Mouse (Mus musculus) intestine, postnatal 0 days (tissue): Measurements from ENCODE around the gene Gtf2a1l. TPM values are rescaled to one million over a fixed set of nuclear protein-coding genes. Genes with fewer than 3 reads are reported as not detected.
A peak's percentile ranks its signal among the peaks of the same experiment; 100 is the strongest.

Experiments
- ATAC-seq: fragments of 200-750 bp; cut with Nextera tagmentation; 2 replicates; pipeline ENCODE4 v1.8.0; 2017; ENCODE audit warnings: mild to moderate bottlenecking, moderate TSS enrichment, moderate library complexity
- H3K27ac ChIP-seq: fragments of 300-500 bp; sonication (generic); 2 replicates; pipeline ENCODE4 v1.5.1; 2014; ENCODE audit warnings: mild to moderate bottlenecking, low read depth, low read length, moderate library complexity
- H3K27me3 ChIP-seq: fragments of 300-500 bp; sonication (generic); replicated peaks from 2 replicates; pipeline ENCODE4 v1.6.1; 2014; ENCODE audit warnings: low read length, mixed read lengths; ENCODE audit not compliant: control insufficient read depth, insufficient read depth
- H3K36me3 ChIP-seq: fragments of 300-500 bp; sonication (generic); 2 replicates; pipeline ENCODE4 v1.6.1; 2014; ENCODE audit warnings: mild to moderate bottlenecking, moderate library complexity; ENCODE audit not compliant: control insufficient read depth, insufficient read depth
- H3K4me1 ChIP-seq: fragments of 300-500 bp; sonication (generic); replicated peaks from 2 replicates; pipeline ENCODE4 v1.6.1; 2014; ENCODE audit warnings: antibody characterized with exemption, low read length, mixed read lengths; ENCODE audit not compliant: control insufficient read depth, insufficient read depth
- H3K4me2 ChIP-seq: fragments of 300-500 bp; sonication (generic); replicated peaks from 2 replicates; pipeline ENCODE4 v1.6.1; 2014; ENCODE audit warnings: low read depth, mild to moderate bottlenecking, moderate library complexity
- H3K4me3 ChIP-seq: fragments of 300-500 bp; sonication (generic); 2 replicates; pipeline ENCODE4 v1.5.1; 2014; ENCODE audit warnings: low read depth, low read length
- H3K9ac ChIP-seq: fragments of 300-500 bp; sonication (generic); 2 replicates; pipeline ENCODE4 v1.6.1; 2014; ENCODE audit warnings: mild to moderate bottlenecking, low read depth, low read length
- H3K9me3 ChIP-seq: fragments of 300-500 bp; sonication (generic); 2 replicates; pipeline ENCODE4 v1.6.1; 2016; ENCODE audit warnings: mixed run types; ENCODE audit not compliant: control insufficient read depth
- CTCF ChIP-seq: sonication (generic); IDR thresholded peaks from 2 replicates; pipeline ENCODE4 v1.5.1; 2016; ENCODE audit warnings: low read depth, mild to moderate bottlenecking, control low read depth, antibody characterized with exemption, moderate library complexity
- WGBS: fragments of 180-500 bp; shearing (Covaris S2); extraction: QIAGEN DNeasy Blood & Tissue Kit; methylation state at CpG from one replicate; pipeline ENCODE4 v1.1.7; 2014; 5-methylcytosine and 5-hydroxymethylcytosine counted together
- polyA plus RNA-seq: library from polyadenylated mRNA; unstranded; fragments of >200 nt; fragmentation: Nextera tagmentation; extraction: Ambion mirVana; gene quantifications from 2 replicates; pipeline ENCODE4 v1.2.1, GENCODE M21; 2015

Gene Gtf2a1l
- polyA plus RNA-seq, 1 experiment from 2014 or later: not detected

DNA sequence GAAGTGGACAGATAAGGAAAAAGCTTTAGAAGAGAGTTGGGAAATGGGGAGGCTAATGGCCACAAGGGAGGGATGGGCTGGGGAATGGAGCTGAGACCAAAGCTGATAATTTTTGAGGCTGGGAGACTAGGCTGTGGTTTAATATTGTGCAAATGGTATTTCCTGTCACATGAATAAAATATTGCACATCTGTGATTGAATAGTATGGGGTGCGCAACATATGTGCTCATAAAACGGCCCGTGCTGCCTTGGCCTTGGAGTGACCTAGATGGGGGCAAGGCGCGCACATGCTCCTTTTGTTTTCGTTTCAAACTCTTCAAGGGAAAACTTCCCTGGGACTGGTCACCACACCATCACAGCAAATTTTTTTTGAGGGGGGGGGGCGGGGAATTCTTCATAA is 42.5 kb upstream of the Gtf2a1l start:
- H3K36me3 ChIP-seq: 0 out of 2 replicates have a peak, but pooled peaks cover 4% of the 10 kb centered on the region
- no peaks in the 10 kb centered on the region for H3K27me3 ChIP-seq
- no peak overlapping the region for H3K4me3 ChIP-seq
- no peak for ATAC-seq
- no peak for TF ChIP-seq CTCF
- 62% methylated on average over 7 of the region's 7 CpGs for WGBS
- no peaks in the 10 kb centered on the region for H3K9me3 ChIP-seq
- H3K9ac ChIP-seq: no peak overlapping the region
- no peak overlapping the region for H3K4me2 ChIP-seq
- peaks cover 16% of the 10 kb centered on the region; the same call in 1 of the 2 replicates for H3K4me1 ChIP-seq
- H3K27ac ChIP-seq: peak overlapping the region; percentile 80

DNA sequence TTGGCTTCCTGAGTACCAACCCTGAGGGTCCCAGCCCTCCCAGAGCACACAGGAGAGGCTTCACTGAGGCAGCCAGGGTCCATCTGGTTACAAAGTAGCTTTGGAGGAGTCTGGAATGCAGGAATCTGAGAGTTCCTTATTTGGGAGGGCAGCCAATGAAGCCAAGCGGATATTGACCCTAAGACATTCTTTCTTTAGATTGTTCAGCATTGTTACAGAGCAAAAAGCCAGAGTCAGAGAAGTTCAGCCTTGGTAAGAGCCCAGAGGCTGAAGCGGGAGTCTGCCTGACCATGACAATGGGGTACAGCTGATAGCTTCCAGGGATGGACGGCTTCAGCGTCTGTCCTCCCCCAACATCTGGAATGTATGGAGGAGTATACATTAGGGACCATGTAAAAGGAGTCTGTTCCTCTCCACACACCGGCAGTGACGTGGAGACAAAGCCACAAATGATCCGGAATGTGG is 42.1 kb upstream of the Gtf2a1l start:
- H3K36me3 ChIP-seq: 0 out of 2 replicates have a peak, but pooled peaks cover 4% of the 10 kb centered on the region
- H3K4me1 ChIP-seq: peaks cover 16% of the 10 kb centered on the region; the same call in 1 of the 2 replicates
- H3K4me2 ChIP-seq: peak overlapping the region; percentile 52
- TF ChIP-seq CTCF: no peak
- WGBS: 52% methylated on average over 7 of the region's 7 CpGs
- H3K27me3 ChIP-seq: no peaks in the 10 kb centered on the region
- peak overlapping the region; percentile 31; the same call in 1 of the 2 replicates for H3K9ac ChIP-seq
- H3K27ac ChIP-seq: peak overlapping the region; percentile 80
- peak overlapping the region; percentile 21; the same call in 1 of the 2 replicates for H3K4me3 ChIP-seq
- no peaks in the 10 kb centered on the region for H3K9me3 ChIP-seq
- ATAC-seq: no peak

DNA sequence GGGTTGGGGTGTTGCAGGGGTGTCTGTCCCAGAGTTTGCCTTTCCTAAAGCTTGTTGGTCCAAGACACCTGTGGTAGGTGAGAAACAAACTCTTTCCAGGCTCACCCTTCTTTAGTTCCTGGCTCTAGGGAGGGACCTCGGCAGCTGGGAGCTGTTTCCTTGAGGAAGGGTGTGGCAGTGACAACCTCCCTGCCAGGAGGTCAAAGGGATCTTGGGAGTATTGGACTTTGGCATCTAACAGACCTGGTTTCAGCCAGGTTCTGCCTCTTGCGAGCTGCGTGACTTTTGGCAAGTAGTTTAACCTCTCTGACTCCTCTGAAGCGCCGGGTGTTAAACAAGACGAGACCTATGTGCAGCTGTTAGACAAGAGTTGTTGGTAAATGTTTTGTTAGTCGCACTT is 41.3 kb upstream of the Gtf2a1l start:
- peak overlapping the region; percentile 21 for H3K4me3 ChIP-seq

DNA sequence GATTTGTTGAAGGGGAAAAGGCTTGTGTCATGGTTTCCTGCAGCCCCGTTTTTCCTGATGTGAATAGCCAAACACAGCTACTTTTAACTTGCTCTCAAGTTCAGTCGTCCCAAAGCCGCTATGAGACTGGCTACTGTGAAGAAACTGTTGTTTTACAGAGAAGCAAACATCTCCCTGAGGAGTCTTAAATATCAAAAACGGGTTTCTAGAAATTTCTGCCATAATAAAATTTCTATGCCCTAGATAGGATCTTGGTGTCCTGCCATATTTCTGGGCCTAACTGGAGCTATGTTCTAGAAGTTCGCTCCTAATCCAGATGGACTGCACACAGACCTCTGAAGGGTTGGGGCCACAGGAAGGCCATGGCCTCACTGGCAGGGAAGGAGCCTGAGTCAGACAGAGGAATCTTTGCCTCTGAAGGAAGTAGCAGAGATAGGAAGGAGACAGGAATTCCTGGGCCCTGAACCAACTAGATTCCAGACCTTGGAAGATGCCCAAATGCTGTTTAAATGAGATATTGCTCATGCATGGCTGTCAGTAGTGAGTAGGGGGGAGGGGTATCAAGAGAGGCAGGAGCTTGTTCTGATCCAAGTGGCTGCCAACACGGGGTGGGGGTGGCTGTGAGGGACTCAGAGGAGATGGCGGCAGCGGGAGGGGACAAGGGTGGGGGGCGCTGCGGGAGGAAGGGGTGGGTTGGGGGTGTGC is 39.6 kb upstream of the Gtf2a1l start:
- no peaks in the 10 kb centered on the region for H3K27me3 ChIP-seq
- H3K27ac ChIP-seq: peak overlapping the region; percentile 90
- peak overlapping the region; percentile 52 for H3K4me2 ChIP-seq
- 42% methylated on average over 8 of the region's 10 CpGs for WGBS
- peaks cover 16% of the 10 kb centered on the region; the same call in 1 of the 2 replicates for H3K4me1 ChIP-seq
- H3K9me3 ChIP-seq: no peaks in the 10 kb centered on the region
- H3K4me3 ChIP-seq: no peak overlapping the region
- H3K36me3 ChIP-seq: 0 out of 2 replicates have a peak, but pooled peaks cover 4% of the 10 kb centered on the region
- H3K9ac ChIP-seq: no peak overlapping the region
- TF ChIP-seq CTCF: no peak
- peak; percentile 17; the same call in 1 of the 2 replicates for ATAC-seq

More for the DNA sequence above, 41.3 kb upstream of the Gtf2a1l start:
- Histone ChIP-seq H3K27ac (peak overlapping the region; percentile 80), H3K9ac (0 out of 2 replicates have a peak overlapping the region, but pooled peaks have one; percentile 31), H3K36me3 (0 out of 2 replicates have a peak, but pooled peaks cover 4% of the 10 kb centered on the region), H3K9me3 (no peaks in the 10 kb centered on the region), H3K27me3 (no peaks in the 10 kb centered on the region), H3K4me2 (peak overlapping the region; percentile 52), H3K4me1 (peaks cover 16% of the 10 kb centered on the region; the same call in 1 of the 2 replicates)
- peak; percentile 86 for ATAC-seq
- TF ChIP-seq CTCF: no peak
- WGBS: 24% methylated on average over 7 of the region's 7 CpGs

DNA sequence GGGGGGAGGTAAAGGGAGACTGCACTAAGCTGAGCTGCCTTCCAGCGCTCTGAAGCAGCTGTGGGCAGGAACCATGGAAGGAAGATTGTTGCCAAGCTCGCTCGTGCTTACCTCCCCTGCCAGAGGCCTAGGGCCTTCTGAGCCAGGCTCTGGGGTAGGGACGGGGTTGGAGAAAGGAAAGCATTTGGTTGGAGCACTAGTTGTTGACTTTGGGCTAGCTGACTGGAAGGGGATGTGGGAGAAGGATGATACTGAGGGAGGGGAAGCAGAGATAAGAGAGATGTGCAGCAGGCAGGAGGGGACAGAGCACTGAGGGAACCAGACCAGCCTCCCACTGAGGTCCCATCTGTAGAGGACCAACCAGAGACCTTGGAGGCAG is 39.1 kb upstream of the Gtf2a1l start:
- peak overlapping the region; percentile 90 for H3K27ac ChIP-seq
- H3K27me3 ChIP-seq: no peaks in the 10 kb centered on the region
- 34% methylated on average over 4 of the region's 4 CpGs for WGBS
- ATAC-seq: no peak
- H3K9me3 ChIP-seq: no peaks in the 10 kb centered on the region
- no peak overlapping the region for H3K9ac ChIP-seq
- H3K4me1 ChIP-seq: peaks cover 16% of the 10 kb centered on the region; the same call in 1 of the 2 replicates
- H3K36me3 ChIP-seq: 0 out of 2 replicates have a peak, but pooled peaks cover 4% of the 10 kb centered on the region
- no peak overlapping the region for H3K4me3 ChIP-seq
- TF ChIP-seq CTCF: no peak
- H3K4me2 ChIP-seq: peak overlapping the region; percentile 49

DNA sequence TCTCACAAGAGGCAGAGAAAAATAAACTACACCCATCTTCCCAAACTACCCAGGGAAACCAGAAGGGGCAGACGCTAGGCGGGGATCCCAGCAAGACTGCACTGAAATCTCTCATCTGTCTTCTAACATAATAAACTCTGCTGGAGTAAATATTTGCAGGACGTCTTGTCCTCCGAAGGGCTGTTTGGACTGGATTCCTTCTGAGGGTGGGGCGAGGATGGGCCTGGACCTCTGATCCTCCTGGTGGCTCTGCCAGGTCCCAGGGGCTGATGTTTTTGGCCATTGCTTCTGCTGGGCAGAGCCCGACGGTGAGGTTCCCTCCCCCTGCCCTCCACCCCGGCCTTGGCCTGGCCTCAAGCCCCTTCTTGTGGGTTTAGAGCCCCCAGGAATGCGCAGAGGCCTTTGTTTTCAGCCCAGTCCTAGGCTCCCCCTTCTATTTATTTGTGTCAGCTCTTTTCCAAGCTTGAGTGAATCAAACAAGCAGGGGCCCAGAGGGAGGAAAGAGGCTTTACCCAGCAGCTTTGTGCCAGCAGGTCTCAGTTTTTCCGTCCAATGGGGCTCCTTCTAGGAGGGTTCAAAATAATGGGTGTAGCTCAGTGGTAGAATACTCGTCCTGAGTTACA is 38.4 kb upstream of the Gtf2a1l start:
- no peaks in the 10 kb centered on the region for H3K27me3 ChIP-seq
- H3K27ac ChIP-seq: peak overlapping the region; percentile 90
- no peak overlapping the region for H3K4me3 ChIP-seq
- TF ChIP-seq CTCF: peak; percentile 52
- no peak overlapping the region for H3K9ac ChIP-seq
- peak overlapping the region; percentile 49 for H3K4me2 ChIP-seq
- 0 out of 2 replicates have a peak, but pooled peaks cover 4% of the 10 kb centered on the region for H3K36me3 ChIP-seq
- 12% methylated on average over 11 of the region's 11 CpGs for WGBS
- H3K4me1 ChIP-seq: peaks cover 16% of the 10 kb centered on the region; the same call in 1 of the 2 replicates
- no peaks in the 10 kb centered on the region for H3K9me3 ChIP-seq
- peak; percentile 61 for ATAC-seq
